Mouse (Mus musculus) gastrocnemius, postnatal 25 days (tissue): ENCODE data around the gene Pik3r5. TPM values are rescaled to one million over a fixed set of nuclear protein-coding genes. Genes with fewer than 3 reads are reported as not detected.

Source experiments
- DNase-seq: peaks from one replicate; pipeline ENCODE4 v3.0.0; 2022
- total RNA-seq, 2 experiments: library from RNA; stranded (reverse); gene quantifications; 1 replicate in 1 of 2; 2 replicates in 1 of 2; pipeline ENCODE4 v1.2.3; 2021

The Pik3r5 gene
- total RNA-seq, 2 experiments from 2014 or later = 0.31 to 0.51 TPM

- DNase-seq = peak; percentile 44
Observed at GRCm38 (mm10) chr11:68531066-68531806, 99.3 kb downstream of the Pik3r5 start.

DNA sequence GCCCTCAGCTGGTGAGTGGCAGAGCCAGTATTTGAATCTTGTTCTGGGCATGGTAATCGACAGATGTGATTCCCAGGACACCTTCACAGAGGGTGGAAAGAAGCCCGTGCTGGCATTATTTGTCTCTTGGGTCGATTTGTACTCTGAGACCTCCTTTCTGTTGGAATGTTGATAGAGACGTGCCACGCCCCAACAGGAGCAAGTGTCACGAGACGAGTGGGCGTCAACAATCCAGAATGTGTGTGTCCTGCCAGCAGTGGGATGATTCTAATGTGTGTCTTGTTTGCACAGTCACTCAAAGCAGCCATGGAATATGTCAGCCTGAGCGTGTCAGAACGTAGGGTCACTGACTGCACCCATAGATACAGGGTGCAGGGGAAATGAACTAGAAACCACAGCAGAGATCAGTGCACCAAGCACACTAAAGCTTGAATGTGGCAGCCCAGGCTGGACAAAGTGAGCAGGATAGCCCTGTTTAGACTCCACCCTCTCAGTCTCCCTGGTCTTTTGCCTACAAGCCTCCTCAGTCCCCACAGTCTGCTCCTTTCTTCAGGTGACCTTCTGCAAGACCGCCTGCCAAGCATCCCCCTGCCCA lies 100.1 kb downstream of the Pik3r5 start:
- DNase-seq = no peak

- no peak for DNase-seq
Observed at GRCm38 (mm10) chr11:68532773-68533172, 100.9 kb downstream of the Pik3r5 start.

DNA sequence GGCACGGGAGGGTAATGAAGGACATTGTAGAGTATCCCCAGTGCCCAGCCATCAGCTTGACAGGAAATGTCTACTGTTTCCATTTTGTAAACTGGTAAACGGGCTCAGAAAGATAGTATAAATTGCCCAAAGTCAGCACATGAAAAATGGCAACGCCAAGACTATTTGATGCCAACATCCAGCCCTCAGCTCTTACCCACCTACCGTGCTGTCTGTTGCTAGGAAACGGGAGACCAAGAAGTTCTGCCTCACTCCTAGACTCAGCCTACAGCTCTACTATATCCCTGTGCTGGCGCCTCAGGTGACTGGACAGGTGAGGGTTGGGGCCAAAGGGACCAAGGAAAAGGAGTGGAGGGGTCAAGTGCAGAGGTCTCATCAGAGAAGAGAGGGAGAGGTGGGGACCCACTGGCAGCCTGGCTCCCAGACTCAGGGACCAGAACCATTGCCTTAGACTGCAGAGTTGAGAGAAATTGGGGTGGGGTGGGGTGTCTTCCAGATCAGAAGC lies 102.1 kb downstream of the Pik3r5 start:
- DNase-seq = no peak

GRCm38 (mm10) chr11:68536026-68536425 lies 104.1 kb downstream of the Pik3r5 start:
- no peak for DNase-seq

DNA sequence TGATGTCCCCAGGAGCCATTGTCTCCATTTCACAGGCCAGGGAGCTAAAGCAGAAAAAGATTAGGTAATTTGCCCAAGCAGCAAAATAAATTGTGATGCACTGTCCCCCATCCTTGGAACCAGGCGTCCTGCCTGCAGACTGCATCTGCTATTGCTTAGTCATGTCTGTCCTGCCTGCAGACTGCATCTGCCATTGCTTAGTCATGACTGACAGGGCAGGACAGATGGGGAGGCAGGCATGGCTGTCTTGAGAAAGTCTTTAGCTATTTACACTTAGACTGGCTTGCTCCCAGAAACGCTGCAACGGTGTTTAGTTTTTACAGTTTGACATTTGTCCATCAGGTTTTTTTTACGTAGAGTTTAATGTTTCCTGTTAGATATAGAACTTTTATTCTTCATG lies 104.5 kb downstream of the Pik3r5 start:
- no peak for DNase-seq

DNA sequence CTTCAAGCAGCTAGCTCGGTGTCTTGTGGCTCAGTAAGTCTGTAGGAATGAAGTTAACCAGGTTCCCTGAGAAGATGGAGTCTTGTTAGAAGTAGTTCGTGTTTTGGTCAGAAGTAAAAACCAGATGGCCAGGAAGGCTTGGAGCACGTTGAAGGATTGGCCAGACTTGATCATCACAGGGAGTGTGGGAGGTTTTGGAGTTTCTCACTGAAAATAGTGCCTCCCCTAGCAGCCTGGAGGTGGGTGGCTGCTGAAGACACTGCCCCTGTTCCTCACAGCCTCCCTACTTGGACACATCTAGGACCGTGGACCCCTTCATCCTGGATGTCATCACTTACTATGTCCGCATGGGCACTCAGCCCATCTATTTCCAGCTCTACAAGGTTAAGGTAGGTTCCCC lies 107.7 kb downstream of the Pik3r5 start:
- no peak for DNase-seq

- no peak for DNase-seq
Observed at GRCm38 (mm10) chr11:68544554-68544953, 112.6 kb downstream of the Pik3r5 start.

DNA sequence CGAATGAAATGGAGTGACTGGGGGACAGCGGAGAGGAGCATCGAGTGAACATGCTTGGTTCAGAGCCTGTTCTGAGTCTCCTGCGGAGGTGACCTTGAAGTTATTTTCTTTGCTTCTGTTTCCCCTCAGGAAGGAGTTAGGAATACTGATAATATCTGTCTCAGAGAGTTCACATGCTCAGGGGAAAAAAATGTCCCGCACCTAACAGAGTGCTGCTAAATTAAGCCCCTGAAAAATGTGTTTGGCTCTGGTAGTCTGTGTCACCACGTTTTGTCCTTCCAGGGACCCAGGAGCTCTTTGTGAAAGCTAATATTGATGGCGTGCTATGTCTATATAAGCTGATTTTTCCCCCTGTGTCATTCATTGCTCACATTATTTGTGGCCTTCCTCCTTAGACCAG lies 113.3 kb downstream of the Pik3r5 start:
- DNase-seq = no peak

GRCm38 (mm10) chr11:68545682-68546222 lies 113.8 kb downstream of the Pik3r5 start:
- DNase-seq = no peak

Other genes with a start within 250 kb of the Pik3r5 start
- 1 to 10 TPM; 4.6 to 5.1 TPM for gene Ntn1, start 31.3 kb upstream of the Pik3r5 start, total RNA-seq
- 1 to 10 TPM; 1.5 to 3.4 TPM for gene Pik3r6, start 70.9 kb downstream of the Pik3r5 start, total RNA-seq
- gene Mfsd6l, start 124.1 kb downstream of the Pik3r5 start, total RNA-seq = not detected
- gene Ccdc42, start 154.9 kb downstream of the Pik3r5 start, total RNA-seq = not detected